Mouse (Mus musculus) heart, embryonic 13.5 days (tissue): Measurements from ENCODE around the gene Acbd6. TPM values are rescaled to one million over a fixed set of nuclear protein-coding genes. Genes with fewer than 3 reads are reported as not detected.

Source experiments
- ATAC-seq: fragments of 200-750 bp; cut with Nextera tagmentation; 2 replicates; pipeline ENCODE4 v1.8.0; 2017; ENCODE audit warnings: moderate TSS enrichment; ENCODE audit not compliant: insufficient number of reproducible peaks, low FRiP score, low TSS enrichment; ENCODE audit errors: extremely low read depth
- H3K27ac ChIP-seq: fragments of 300-500 bp; sonication (generic); replicated peaks from 2 replicates; pipeline ENCODE4 v1.5.1; 2015; ENCODE audit warnings: moderate library complexity, mild to moderate bottlenecking, inconsistent platforms
- H3K27me3 ChIP-seq: fragments of 300-500 bp; sonication (generic); replicated peaks from 2 replicates; pipeline ENCODE4 v1.6.1; 2015; ENCODE audit warnings: mild to moderate bottlenecking, inconsistent platforms
- H3K36me3 ChIP-seq: fragments of 300-500 bp; sonication (generic); 2 replicates; pipeline ENCODE4 v1.6.1; 2015; ENCODE audit warnings: mild to moderate bottlenecking, inconsistent platforms
- H3K4me1 ChIP-seq: fragments of 300-500 bp; sonication (generic); 2 replicates; pipeline ENCODE4 v1.6.1; 2015; ENCODE audit warnings: inconsistent platforms
- H3K4me2 ChIP-seq: fragments of 300-500 bp; sonication (generic); 2 replicates; pipeline ENCODE4 v1.6.1; 2015; ENCODE audit warnings: inconsistent platforms, mild to moderate bottlenecking, moderate library complexity
- H3K4me3 ChIP-seq: fragments of 300-500 bp; sonication (generic); 2 replicates; pipeline ENCODE4 v1.5.1; 2015; ENCODE audit warnings: moderate library complexity, mild to moderate bottlenecking, inconsistent platforms
- H3K9ac ChIP-seq: fragments of 300-500 bp; sonication (generic); 2 replicates; pipeline ENCODE4 v1.6.1; 2015; ENCODE audit warnings: inconsistent platforms, mild to moderate bottlenecking, moderate library complexity
- H3K9me3 ChIP-seq: fragments of 300-500 bp; sonication (generic); 2 replicates; pipeline ENCODE4 v1.6.1; 2016; ENCODE audit warnings: inconsistent platforms
- WGBS: fragments of 180-500 bp; shearing (Covaris S2); methylation state at CpG from one replicate; pipeline ENCODE4 v1.1.7; 2015; ENCODE audit warnings: mixed read lengths; 5-methylcytosine and 5-hydroxymethylcytosine counted together
- polyA plus RNA-seq: library from polyadenylated mRNA; unstranded; fragments of >200 nt; fragmentation: Nextera tagmentation; extraction: Ambion mirVana; gene quantifications from 2 replicates; pipeline ENCODE4 v1.2.1, GENCODE M21; 2015

Acbd6 gene
- polyA plus RNA-seq, 1 experiment from 2014 or later, result 49.6 TPM

GRCm38 (mm10) chr1:155605391-155606155, 47.7 kb downstream of the Acbd6 start:
- Histone ChIP-seq H3K36me3 (no peaks in the 10 kb centered on the region), H3K4me2 (no peak overlapping the region), H3K9ac (no peak overlapping the region), H3K4me3 (no peak overlapping the region), H3K9me3 (no peaks in the 10 kb centered on the region), H3K27ac (no peak overlapping the region), H3K27me3 (no peaks in the 10 kb centered on the region), H3K4me1 (no peaks in the 10 kb centered on the region)
- ATAC-seq, result no peak
- 63% methylated on average over 11 of the region's 11 CpGs for WGBS

GRCm38 (mm10) chr1:155606156-155606531, 48.2 kb downstream of the Acbd6 start:
- no peaks in the 10 kb centered on the region for H3K36me3 ChIP-seq
- H3K4me2 ChIP-seq, result no peak overlapping the region
- H3K9me3 ChIP-seq, result no peaks in the 10 kb centered on the region
- H3K4me3 ChIP-seq, result no peak overlapping the region
- H3K27me3 ChIP-seq, result no peaks in the 10 kb centered on the region
- H3K9ac ChIP-seq, result no peak overlapping the region
- no peaks in the 10 kb centered on the region for H3K4me1 ChIP-seq
- ATAC-seq, result no peak
- no peak overlapping the region for H3K27ac ChIP-seq
- WGBS, result 74% methylated on average over 8 of the region's 8 CpGs

GRCm38 (mm10) chr1:155608524-155608923, 50.6 kb downstream of the Acbd6 start:
- Histone ChIP-seq H3K4me1 (no peaks in the 10 kb centered on the region), H3K9ac (no peak overlapping the region), H3K4me3 (no peak overlapping the region), H3K27ac (no peak overlapping the region), H3K4me2 (no peak overlapping the region), H3K9me3 (no peaks in the 10 kb centered on the region), H3K36me3 (no peaks in the 10 kb centered on the region), H3K27me3 (no peaks in the 10 kb centered on the region)
- ATAC-seq, result no peak
- WGBS, result 66% methylated on average over 4 of the region's 4 CpGs

GRCm38 (mm10) chr1:155614426-155614825, 56.5 kb downstream of the Acbd6 start:
- no peak for ATAC-seq
- no peak overlapping the region for H3K27ac ChIP-seq
- no peak overlapping the region for H3K4me2 ChIP-seq
- no peaks in the 10 kb centered on the region for H3K36me3 ChIP-seq
- H3K4me1 ChIP-seq, result no peaks in the 10 kb centered on the region
- no peaks in the 10 kb centered on the region for H3K27me3 ChIP-seq
- WGBS, result 40% methylated on average over 2 of the region's 2 CpGs
- H3K9me3 ChIP-seq, result no peaks in the 10 kb centered on the region
- no peak overlapping the region for H3K9ac ChIP-seq
- no peak overlapping the region for H3K4me3 ChIP-seq

GRCm38 (mm10) chr1:155621075-155621474, 63.2 kb downstream of the Acbd6 start:
- Histone ChIP-seq H3K4me1 (0 out of 2 replicates have a peak, but pooled peaks cover 3% of the 10 kb centered on the region), H3K27me3 (no peaks in the 10 kb centered on the region), H3K4me2 (no peak overlapping the region), H3K9ac (no peak overlapping the region), H3K9me3 (no peaks in the 10 kb centered on the region), H3K27ac (no peak overlapping the region), H3K36me3 (peaks cover 20% of the 10 kb centered on the region), H3K4me3 (no peak overlapping the region)
- no peak for ATAC-seq
- 49% methylated on average over 6 of the region's 6 CpGs for WGBS

- no peak overlapping the region for H3K4me3 ChIP-seq
- H3K27ac ChIP-seq, result no peak overlapping the region
- H3K27me3 ChIP-seq, result no peaks in the 10 kb centered on the region
- peaks cover 22% of the 10 kb centered on the region for H3K36me3 ChIP-seq
- ATAC-seq, result no peak
- H3K4me2 ChIP-seq, result no peak overlapping the region
- peaks cover 9% of the 10 kb centered on the region; the same call in 1 of the 2 replicates for H3K4me1 ChIP-seq
- no peaks in the 10 kb centered on the region for H3K9me3 ChIP-seq
- WGBS, result 91% methylated on average over 8 of the region's 8 CpGs
- H3K9ac ChIP-seq, result no peak overlapping the region
Observed at GRCm38 (mm10) chr1:155623192-155623591, 65.3 kb downstream of the Acbd6 start.

- no peak overlapping the region for H3K9ac ChIP-seq
- no peak overlapping the region for H3K4me3 ChIP-seq
- peaks cover 6% of the 10 kb centered on the region; the same call in 1 of the 2 replicates for H3K4me1 ChIP-seq
- H3K27me3 ChIP-seq, result no peaks in the 10 kb centered on the region
- 58% methylated on average over 2 of the region's 2 CpGs for WGBS
- H3K4me2 ChIP-seq, result no peak overlapping the region
- peak overlapping the region; percentile 36; the same call in 1 of the 2 replicates for H3K27ac ChIP-seq
- H3K36me3 ChIP-seq, result peaks cover 19% of the 10 kb centered on the region
- no peak for ATAC-seq
- no peaks in the 10 kb centered on the region for H3K9me3 ChIP-seq
Observed at GRCm38 (mm10) chr1:155627746-155628145, 69.8 kb downstream of the Acbd6 start.

GRCm38 (mm10) chr1:155636648-155637047, 78.7 kb downstream of the Acbd6 start:
- Histone ChIP-seq H3K4me3 (no peak overlapping the region), H3K36me3 (no peaks in the 10 kb centered on the region; the same call in 1 of the 2 replicates), H3K27ac (no peak overlapping the region), H3K4me2 (no peak overlapping the region), H3K27me3 (no peaks in the 10 kb centered on the region), H3K9ac (no peak overlapping the region), H3K4me1 (no peaks in the 10 kb centered on the region), H3K9me3 (no peaks in the 10 kb centered on the region)
- no peak for ATAC-seq
- 86% methylated on average over 7 of the region's 7 CpGs for WGBS

GRCm38 (mm10) chr1:155645816-155646215, 87.9 kb downstream of the Acbd6 start:
- Histone ChIP-seq H3K36me3 (no peaks in the 10 kb centered on the region), H3K4me1 (peaks cover 28% of the 10 kb centered on the region), H3K9ac (no peak overlapping the region), H3K27ac (no peak overlapping the region), H3K4me2 (0 out of 2 replicates have a peak overlapping the region, but pooled peaks have one; percentile 44), H3K9me3 (no peaks in the 10 kb centered on the region), H3K27me3 (no peaks in the 10 kb centered on the region), H3K4me3 (no peak overlapping the region)
- WGBS, result 65% methylated on average over 5 of the region's 5 CpGs
- no peak for ATAC-seq

GRCm38 (mm10) chr1:155646345-155647307, 88.7 kb downstream of the Acbd6 start:
- ATAC-seq, result no peak
- Histone ChIP-seq H3K4me2 (peak overlapping the region; percentile 44), H3K9ac (no peak overlapping the region), H3K4me1 (peaks cover 32% of the 10 kb centered on the region), H3K27me3 (no peaks in the 10 kb centered on the region), H3K36me3 (no peaks in the 10 kb centered on the region), H3K4me3 (no peak overlapping the region; the same call in 1 of the 2 replicates), H3K9me3 (no peaks in the 10 kb centered on the region), H3K27ac (no peak overlapping the region)
- 44% methylated on average over 10 of the region's 10 CpGs for WGBS

- 63% methylated on average over 9 of the region's 9 CpGs for WGBS
- no peak overlapping the region for H3K27ac ChIP-seq
- peaks cover 30% of the 10 kb centered on the region for H3K4me1 ChIP-seq
- H3K9me3 ChIP-seq, result no peaks in the 10 kb centered on the region
- no peak overlapping the region for H3K4me2 ChIP-seq
- H3K27me3 ChIP-seq, result no peaks in the 10 kb centered on the region
- H3K4me3 ChIP-seq, result no peak overlapping the region
- ATAC-seq, result no peak
- no peak overlapping the region for H3K9ac ChIP-seq
- H3K36me3 ChIP-seq, result no peaks in the 10 kb centered on the region
Observed at GRCm38 (mm10) chr1:155650121-155650846, 92.4 kb downstream of the Acbd6 start.
